Mouse (Mus musculus): ENCODE data around the gene Dnajc1. TPM values are rescaled to one million over a fixed set of nuclear protein-coding genes. Genes with fewer than 3 reads are reported as not detected.

Gene Dnajc1
- polyA plus RNA-seq, 1 experiment: 27.9 TPM

GRCm38 (mm10) chr2:18180323-18180722 lies 212.3 kb downstream of the Dnajc1 start:
- TF ChIP-seq GATA1 (IDR thresholded peaks at IDR 0.05; ENCODE audit: low read length): no peak

GRCm38 (mm10) chr2:18176235-18176634 lies 216.4 kb downstream of the Dnajc1 start:
- TF ChIP-seq GATA1 (IDR thresholded peaks at IDR 0.05; ENCODE audit: low read length): no peak

GRCm38 (mm10) chr2:18175234-18175633 lies 217.4 kb downstream of the Dnajc1 start:
- no peak for TF ChIP-seq GATA1 (IDR thresholded peaks at IDR 0.05; ENCODE audit: low read length)

- no peak for TF ChIP-seq GATA1 (IDR thresholded peaks at IDR 0.05; ENCODE audit: low read length)
Measured at GRCm38 (mm10) chr2:18169174-18169948, 223.3 kb downstream of the Dnajc1 start.

- TF ChIP-seq GATA1 (IDR thresholded peaks at IDR 0.05; ENCODE audit: low read length): no peak
Measured at GRCm38 (mm10) chr2:18165511-18165910, 227.1 kb downstream of the Dnajc1 start.

GRCm38 (mm10) chr2:18160992-18161391 lies 231.6 kb downstream of the Dnajc1 start:
- no peak for TF ChIP-seq GATA1 (IDR thresholded peaks at IDR 0.05; ENCODE audit: low read length)

- no peak for TF ChIP-seq GATA1 (IDR thresholded peaks at IDR 0.05; ENCODE audit: low read length)
Measured at GRCm38 (mm10) chr2:18159426-18159825, 233.2 kb downstream of the Dnajc1 start.

- TF ChIP-seq GATA1 (IDR thresholded peaks at IDR 0.05; ENCODE audit: low read length): no peak
Measured at GRCm38 (mm10) chr2:18156131-18156530, 236.5 kb downstream of the Dnajc1 start.

All from G1E-ER4 (cell line).